Mouse (Mus musculus) MEL-GATA-1-ER (cell line): ENCODE data around the gene Plcl1.

ENCODE experiments used
- DNase-seq: peaks from one replicate; pipeline ENCODE4 v3.0.0-alpha.2; 2012; ENCODE audit warnings: low read depth; ENCODE audit errors: extremely low read depth

Gene Plcl1

DNA sequence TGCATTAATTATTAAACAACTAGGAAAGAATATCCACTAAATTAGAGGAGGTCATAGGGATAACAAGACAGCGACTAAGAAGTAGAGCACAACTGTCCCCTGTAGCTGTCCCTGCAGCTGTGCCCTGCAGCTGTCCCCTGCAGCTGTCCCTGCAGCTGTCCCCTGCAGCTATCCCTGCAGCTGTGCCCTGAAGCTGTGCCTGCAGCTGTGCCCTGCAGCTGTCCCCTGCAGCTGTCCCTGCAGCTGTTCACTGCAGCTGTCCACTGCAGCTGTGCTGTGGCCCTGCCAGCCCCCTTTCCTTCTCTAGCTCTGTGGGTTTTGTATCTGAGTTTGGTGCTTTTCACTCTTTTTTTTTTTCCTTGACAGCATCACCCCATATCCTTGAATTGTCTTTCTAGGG, 118.2 kb downstream of the Plcl1 start:
- no peak for DNase-seq

DNA sequence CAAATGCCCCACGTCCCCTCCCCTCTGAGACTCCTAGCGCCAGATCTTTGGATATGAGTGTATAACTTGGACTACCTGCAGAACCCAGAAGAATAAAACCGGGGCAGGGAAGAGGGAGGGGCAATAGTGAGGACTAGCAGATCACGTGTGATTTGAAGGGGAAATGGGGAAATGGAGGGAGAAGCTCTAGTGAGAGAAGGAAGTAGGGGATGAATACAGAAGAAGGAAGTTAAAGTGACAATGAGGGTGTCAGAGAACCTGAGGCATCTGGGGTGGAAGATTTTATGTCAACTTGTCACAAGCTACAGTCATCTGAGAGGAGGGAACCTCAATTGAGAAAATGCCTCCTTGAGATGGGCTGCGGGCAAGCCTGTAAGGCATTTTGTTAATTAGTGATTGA, 119.4 kb downstream of the Plcl1 start:
- DNase-seq, result peak; percentile 26

DNA sequence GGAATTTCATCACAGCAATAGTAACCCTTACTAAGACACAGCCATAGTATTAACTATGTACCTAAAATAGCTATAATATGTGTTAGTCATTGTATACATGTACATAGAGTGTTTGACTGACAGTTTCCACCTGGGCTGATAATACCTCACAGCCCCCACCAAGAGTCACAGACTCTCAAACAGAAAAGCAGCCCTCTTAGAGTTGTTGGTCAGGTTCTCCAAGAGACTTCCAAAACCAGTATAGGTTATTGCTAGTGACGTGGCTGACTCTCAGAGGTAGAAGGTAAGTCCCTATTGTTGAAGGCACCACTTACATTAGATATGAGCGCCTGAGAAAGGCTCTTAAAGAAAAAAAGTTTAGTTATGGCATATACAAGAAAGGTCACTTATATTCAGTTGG, 120.0 kb downstream of the Plcl1 start:
- DNase-seq, result no peak

DNA sequence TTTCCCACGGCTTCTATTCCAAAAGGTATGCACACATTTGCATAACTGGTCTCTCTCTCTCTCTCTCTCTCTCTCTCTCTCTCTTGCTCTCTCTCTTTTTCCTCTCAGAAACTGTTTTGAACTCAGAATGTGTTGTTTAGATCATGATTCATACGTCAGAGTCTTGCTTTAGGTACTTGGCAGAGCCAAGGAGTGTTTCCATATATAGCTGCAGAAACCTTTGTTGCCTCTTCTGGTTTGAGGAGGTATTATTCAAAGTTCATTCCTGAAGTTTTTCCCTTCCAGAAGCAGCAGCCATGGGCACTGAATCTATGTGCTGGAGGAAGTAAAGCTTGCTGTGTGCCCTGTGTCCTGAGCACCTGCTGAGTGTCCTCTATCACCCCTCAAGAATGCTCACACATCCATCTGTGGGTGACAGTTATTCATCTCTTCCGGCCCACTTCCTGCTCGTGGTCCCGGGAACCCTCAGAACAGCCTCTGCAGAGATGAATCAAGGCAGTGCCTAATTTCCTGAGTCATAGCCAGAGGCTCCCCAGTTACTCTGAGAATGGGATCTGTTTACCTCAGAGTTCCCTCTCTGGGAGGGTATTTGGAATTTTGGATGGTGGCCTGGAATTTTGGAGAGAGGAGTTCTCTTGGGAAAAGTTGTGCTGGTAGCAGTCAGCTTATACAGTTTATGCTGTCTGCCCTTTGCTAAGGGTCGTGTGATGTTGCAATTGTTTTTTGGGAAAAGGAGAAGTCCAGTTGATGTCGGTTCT, 123.0 kb downstream of the Plcl1 start:
- DNase-seq, result no peak

DNA sequence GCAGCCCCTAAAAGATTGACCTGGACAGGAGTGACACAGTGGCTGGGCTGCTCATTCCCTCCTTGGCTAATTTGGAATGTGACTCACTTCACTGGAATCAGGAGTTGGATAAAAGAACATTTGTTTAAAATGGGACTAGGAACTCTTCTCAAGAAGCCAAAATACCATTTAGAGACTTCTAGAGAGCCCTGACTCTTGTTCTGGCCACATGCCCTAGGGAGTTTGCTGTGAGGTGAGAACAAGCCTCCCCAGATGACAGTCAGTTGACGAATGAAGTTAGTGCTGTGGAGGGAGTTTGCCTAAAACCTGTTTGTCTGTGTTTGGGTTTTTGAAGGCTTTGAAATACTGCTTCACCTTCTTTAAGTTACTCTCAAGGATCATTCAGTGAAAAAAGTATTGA, 128.1 kb downstream of the Plcl1 start:
- DNase-seq, result no peak

DNA sequence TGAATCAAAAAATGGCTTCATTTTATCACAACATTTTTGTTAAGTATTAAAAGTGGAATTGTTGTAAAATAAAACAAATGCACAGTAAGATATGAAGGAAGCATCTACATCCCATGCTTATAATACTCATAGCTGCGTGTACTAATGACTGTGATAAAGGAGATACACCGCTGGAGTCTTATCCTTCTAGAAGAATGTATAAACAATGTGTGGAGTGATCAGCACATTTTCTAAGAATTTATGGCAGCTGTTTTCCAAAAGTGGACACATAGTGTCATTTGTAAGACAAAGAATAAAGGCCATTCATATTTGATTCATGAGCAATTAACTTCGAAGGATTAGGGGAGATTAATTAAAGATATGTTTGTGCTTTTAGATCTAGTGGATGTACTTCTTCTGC, 148.7 kb downstream of the Plcl1 start:
- no peak for DNase-seq

DNA sequence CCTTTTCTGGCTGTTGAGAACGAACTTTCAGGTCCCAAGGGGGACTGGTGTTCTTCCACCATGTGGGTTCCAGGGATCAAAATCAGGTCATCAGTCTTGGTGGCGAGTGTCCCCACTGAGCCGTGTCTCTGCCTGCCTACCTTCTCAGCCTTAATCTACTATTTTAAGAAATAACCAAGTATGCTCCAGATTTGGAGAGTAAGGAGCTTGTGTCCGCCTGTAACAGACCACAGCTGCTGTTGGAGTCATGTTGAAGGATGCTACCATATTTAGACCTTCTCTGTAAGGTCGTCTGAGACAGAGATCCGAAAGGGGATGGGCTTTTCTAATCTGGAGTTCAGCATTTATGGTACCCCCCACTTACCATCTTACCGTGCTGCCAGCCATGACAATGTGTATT, 152.2 kb downstream of the Plcl1 start:
- DNase-seq, result no peak

DNA sequence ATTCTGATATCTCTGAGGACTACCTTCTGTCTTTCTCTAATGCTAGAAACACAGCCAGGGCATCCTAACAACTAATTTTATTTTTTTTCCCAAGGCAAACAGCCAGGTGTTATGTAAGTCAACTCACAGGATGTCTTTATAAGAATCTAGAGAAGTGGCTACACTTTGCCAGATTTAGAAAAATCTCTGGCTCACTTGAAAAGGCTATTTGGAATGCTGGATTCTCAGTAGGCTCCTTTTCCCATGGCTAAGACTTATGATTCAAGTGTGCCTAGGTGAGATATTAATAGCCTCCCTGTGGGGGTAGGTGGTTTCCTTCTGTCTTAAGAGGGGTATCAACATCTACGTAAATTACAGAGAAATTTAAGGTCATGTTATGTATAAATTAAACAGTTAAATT, 152.7 kb downstream of the Plcl1 start:
- no peak for DNase-seq

DNA sequence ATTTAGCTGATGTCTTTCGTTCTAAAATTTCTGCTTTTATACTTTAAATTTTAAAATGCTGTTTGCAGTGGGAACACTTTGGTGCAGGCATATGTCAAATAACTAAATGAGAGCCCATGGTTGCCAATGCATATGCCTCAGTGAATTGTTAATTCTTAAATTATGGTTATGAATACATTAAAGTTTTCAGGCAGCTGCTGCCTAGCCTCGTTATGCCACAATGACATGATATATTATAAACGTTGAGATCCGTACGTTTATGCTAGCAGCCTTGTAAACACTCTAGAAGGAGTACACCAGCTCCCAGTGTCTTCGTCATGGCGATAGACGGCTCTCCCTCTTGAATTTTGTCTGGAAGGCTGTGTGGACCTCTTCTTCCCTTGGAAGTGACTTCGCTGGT, 154.3 kb downstream of the Plcl1 start:
- no peak for DNase-seq

DNA sequence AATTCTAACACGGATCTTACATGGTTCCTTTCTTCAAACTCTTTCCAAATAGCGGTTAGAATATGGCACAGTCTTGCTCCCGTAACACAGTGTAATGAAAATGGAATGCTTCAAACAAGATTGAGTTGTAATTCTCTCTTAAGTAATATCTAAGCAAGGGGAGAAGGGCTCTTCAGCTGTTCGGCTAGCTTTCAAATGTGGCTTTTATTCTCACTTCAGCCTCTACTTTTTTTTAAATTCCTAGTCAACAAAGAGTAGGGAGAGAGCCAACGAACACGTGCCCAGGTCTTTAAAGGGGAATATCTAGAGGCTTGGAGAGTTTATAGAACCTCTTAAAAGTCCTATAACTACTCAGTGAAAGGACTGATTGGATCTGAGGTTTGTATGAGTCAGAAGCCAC, 160.2 kb downstream of the Plcl1 start:
- no peak for DNase-seq

DNA sequence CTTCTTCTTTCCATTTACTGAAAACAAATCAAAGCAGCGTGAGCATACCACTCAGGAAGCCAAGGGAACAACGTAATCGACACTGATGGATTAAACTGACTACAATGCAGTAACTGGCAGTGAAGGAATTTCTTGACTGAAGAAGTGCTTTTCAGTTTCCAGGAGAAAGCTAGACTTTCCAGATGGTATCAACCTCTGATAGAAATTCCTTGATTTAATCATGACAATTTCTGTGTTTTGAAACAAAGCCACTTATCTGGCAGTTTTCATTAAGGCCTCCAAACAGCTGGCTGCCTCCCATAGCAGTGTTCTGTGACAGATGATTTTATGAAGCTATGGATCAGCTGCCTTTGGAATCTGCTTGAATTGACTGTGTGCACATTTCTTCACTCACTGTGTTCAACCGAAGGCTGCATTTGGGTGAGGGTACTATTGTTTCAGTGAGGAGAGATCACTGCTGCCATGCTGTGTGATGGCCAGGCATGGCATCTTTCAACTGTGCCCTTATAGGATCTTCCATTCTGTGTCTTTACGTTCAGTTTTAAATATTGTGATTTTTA, 162.2 kb downstream of the Plcl1 start:
- no peak for DNase-seq

DNA sequence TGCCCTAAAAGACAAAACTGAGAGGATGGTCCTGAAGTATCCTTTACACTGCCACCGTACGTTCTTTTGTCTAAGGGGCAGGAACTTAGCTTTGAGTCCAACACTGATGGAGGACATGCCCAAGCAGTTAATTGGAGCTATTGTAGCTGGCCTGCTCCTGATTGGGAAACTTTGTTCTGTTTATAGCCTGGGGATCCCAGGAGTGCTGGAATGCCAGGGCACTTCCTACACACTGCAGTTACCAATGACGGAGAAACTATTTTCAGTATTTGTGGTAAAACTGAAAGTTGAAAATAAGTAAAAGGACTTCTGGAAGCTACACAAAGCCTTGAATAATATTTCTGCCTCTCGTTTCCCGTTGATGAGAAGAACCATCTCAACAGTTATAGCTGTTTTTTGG, 164.5 kb downstream of the Plcl1 start:
- no peak for DNase-seq

DNA sequence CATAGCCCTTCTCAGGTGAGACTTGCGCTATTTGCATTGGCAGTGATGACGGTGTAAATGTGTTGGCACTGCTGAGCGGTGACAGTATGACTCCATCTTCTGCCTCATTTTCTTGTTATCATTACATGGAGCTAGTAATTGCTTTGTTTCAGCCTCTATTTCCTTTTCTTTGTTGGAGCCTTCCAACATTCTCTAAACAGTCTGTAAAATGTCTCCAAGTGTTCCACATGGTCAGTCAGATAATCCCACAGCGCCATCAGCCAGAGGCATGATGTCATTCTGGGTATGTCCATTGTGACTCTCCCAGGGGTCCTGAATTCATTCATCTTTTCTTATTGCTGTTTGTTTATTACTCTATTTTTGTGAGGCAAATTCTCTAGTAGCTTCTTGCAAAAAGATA, 165.7 kb downstream of the Plcl1 start:
- no peak for DNase-seq

DNA sequence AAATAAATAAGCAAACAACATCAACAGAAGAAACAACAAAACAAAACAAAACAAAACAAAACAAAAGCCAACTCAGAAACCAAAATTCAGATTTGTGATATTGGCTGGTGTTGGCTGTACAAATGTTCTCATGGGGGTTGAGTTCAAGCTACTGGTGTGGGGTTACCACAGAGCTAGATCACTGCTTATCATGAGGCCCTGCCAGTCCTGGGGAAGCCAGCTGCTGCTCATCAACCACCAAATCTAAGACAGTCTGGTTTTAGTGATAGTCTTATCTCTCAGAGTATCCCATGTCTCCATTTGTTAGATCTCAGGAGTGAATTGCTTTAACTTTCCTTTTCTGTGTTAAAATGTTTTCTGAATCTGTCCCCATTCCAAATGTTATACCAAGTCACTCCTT, 166.5 kb downstream of the Plcl1 start:
- DNase-seq, result no peak

DNA sequence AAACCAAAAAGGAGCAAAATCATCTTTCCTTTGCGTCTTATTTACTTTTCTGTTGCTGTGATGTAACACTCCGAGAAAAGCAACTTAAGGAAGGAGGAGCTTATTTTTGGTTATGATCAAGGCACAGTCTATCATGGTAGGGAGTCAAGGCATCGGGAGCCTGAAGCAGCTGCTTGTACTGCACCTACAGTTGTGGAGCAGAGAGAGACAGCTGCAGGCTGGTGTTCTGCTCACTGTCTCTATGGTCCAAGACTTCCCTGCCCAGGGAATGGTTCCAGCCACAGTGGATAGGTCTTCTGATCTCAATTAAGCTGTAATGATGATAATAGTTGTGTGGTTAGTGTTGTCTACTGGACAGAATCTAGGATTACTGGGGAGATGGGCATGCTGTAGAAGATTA, 166.9 kb downstream of the Plcl1 start:
- no peak for DNase-seq

DNA sequence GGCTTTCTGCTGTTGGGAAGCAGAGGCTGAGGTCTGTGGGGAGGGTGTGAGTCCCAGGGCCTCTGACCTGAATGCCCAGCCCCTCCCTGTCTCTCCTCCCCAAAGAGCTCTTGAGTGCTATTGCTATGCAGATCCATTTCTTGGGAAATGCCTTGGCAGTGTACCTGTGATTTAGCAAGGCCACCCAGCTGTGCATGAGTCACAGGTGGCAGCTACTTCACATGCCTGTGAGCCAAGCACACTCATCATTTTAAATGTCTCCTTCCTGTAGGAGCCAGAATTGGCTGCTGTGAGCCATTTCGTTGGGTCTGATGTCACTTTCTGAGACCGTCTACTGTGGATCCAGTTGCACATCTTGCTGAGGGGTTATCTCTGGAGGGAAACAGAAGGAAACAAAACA, 170.2 kb downstream of the Plcl1 start:
- DNase-seq, result no peak

DNA sequence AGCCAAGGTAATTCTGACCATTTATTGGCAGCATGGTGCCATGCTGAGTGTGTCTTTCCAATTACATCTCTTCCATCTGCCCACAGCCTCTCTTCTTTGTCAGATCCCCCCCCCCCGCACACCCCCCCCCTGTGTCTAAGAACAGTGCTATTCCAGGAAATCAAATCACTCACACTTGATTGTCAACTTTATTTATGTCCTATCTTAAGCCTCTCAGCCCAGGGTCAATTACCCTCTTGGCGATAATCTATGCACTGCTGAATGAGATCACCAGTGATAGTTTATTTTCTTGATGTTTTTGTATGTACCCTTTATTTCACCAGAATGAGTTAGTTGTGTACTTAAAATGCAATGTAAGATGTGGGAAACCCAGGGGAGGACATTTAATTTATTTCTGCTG, 176.0 kb downstream of the Plcl1 start:
- DNase-seq, result no peak

DNA sequence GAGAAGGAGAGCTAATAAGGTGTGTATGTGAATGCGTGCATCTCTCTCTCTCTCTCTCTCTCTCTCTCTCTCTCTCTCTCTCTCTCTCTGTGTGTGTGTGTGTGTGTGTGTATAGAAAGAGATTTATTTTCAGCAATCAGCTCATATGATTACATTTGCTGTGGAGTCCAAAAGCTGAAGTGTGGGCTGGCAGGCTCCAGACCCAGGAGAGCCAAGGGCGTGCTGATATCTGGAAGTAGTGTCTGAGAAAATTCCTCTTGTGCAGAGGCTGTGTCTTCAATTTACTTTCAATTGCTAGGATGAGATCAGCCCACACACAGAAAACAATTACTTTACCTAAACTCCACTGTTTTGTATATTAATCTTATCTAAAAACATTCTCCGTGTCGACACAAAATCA, 179.7 kb downstream of the Plcl1 start:
- no peak for DNase-seq

DNA sequence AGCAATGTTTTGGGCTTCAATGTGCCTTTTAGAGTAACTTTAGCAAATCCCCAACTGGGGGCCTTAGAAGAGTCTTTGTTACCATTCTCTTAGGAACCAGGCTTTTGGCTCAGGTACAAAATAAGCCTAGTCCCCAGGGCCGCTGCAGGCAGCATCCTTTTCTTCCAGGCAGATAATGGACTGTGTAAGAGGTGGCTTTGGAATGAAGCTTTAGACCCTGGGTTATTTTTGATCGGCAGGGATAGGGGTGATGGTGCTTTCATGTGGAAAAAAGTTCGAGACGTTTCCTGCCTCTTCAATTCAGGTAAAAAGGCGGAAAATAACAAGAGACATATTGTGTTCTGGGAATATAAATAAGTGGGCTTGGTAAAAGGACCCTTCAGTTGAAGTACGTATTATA, 182.4 kb downstream of the Plcl1 start:
- no peak for DNase-seq

DNA sequence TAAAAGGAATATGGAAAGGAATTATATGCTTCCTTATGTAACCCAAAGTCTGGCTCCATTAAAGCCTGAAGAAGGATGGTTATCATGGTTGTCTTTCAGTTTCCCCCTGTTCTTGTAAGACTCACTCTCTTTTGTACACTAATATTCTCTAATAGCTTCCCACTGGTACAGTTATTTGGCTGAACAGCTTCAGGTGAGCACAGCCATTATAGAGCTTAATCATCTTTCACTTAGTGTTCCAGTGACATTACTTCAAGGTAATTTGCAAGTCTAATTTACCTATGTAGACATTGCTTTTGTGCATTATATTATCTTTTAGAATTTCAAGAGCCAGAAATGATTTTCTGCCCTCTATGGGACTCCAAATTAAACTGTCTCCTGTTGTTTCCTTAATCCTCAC, 184.3 kb downstream of the Plcl1 start:
- no peak for DNase-seq

DNA sequence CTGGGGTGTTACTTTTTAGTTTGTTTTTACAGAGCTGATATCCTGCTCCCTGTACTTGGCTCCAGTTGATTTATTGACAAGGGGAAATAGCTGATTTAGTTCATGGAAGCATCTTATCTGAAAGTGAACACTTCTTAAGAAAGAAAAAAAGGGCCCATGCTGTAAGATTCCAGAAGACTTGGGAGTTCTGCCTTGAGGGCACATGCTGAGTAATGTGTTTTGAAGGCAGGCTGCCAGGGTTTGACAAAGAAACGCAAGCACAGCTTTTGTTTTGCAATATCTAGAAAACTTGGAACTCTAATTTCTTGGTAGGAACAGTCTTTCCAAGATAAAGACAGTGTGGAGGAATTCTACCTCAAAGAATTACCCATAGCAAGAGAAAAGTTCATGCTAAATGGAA, 194.8 kb downstream of the Plcl1 start:
- DNase-seq, result no peak

DNA sequence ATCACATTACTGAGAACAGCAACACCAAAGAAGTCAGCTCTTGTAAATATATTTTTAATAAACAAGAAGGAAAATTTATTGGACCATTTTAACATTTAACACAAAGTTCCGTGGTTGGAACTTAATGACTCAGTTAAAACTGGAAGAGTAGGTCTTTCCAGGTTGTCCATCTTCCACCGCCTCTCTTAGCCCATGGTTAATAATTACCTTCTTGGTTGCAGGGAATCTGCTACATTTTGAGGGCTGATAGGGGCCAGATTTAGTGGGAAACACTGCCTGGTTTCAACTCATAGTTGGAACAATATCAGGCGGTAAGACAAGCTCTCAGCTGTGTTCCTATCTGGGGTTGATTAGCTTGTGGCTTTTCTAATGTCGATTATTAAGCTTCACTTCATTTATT, 198.9 kb downstream of the Plcl1 start:
- DNase-seq, result no peak

DNA sequence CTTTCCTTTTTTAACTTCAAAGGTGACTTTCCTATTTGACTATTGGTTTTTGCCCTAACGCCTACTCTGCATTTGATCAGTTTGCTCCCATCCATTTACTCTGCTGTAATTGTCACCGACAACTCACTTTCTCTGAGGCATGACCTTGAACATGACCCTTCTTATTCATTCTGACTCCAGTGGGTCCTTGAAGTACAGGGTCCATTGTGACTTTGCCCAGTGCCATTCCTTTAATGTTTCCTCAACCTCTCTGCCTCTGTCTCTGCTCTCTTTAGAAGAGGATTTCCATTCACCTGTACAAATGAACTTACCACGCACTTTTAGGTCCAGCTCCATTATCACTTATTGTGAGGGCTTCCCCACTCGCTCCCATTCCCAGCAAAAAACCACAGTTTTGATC, 199.7 kb downstream of the Plcl1 start:
- no peak for DNase-seq

DNA sequence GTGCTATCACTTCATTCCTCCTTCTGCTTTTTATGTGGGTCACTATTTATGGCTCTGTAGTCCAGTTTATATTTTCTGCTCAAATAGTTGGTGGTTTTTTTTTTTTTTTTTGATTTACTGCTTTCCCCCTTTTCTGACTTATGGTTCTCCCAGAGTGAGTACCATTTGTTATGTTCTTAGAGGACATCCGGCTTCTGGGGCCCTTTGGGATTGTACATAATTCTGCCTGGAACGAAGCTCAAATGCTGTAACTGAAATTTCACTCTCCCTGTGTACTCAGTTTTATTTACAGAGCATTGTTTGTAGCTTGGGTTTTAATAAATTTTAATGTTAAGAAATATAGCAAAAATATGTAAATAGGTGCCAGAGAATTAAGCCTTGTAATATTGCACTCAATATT, 200.2 kb downstream of the Plcl1 start:
- DNase-seq, result no peak
